Mouse (Mus musculus): ENCODE data around the gene Pex13. TPM values are rescaled to one million over a fixed set of nuclear protein-coding genes. Genes with fewer than 3 reads are reported as not detected.

Gene Pex13
- polyA plus RNA-seq, 1 experiment from 2014 or later, result 47.3 TPM

DNA sequence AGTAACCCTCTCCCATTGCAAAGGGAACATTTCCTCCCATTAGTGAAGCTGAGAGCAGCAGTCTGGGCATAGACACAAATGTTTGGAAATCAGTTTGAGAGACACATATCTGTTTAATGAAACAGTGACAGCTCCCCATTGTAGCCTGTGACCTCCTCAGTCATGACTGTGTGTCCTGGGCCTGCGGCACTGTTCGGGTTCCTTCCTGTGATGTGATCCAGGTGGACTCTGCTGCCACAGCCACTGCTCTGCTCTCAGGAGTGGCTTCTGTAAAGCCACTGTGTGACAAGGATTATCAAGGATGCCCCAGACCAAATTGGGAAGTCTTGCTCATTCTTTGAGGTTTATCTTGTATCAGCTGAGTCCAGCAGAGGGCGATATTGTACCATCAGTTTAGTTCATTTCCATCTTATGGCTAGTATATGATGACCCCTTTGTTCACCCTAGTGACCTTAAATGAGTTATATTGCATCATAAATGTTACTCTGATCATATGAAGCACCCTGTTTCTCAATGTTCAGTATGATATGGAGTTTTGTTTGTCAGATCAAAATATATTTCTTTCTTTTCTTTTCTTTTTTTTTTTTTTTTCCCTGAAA, 13.4 kb upstream of the Pex13 start:
- Histone ChIP-seq H3K9ac (replicated peaks) (no peak overlapping the region), H3K27ac (replicated peaks) (no peak overlapping the region), H3K36me3 (peaks cover 62% of the 10 kb centered on the region), H3K9me3 (no peaks in the 10 kb centered on the region), H3K4me3 (no peak overlapping the region), H3K4me2 (replicated peaks) (no peak overlapping the region), H3K27me3 (no peaks in the 10 kb centered on the region), H3K4me1 (no peaks in the 10 kb centered on the region)
- ATAC-seq (ENCODE audit: low FRiP score, low read depth), result peak; percentile 44
- WGBS, result 49% methylated on average over 3 of the region's 3 CpGs

GRCm38 (mm10) chr11:23676100-23676499, 10.3 kb upstream of the Pex13 start:
- no peak overlapping the region for H3K9ac ChIP-seq (replicated peaks)
- H3K27me3 ChIP-seq, result no peaks in the 10 kb centered on the region
- H3K36me3 ChIP-seq, result peaks cover 73% of the 10 kb centered on the region
- H3K27ac ChIP-seq (replicated peaks), result no peak overlapping the region
- no peak overlapping the region for H3K4me2 ChIP-seq (replicated peaks)
- H3K4me1 ChIP-seq, result no peaks in the 10 kb centered on the region
- H3K9me3 ChIP-seq, result no peaks in the 10 kb centered on the region
- ATAC-seq (ENCODE audit: low FRiP score, low read depth), result no peak
- H3K4me3 ChIP-seq, result no peak overlapping the region
- WGBS, result 90% methylated on average over 5 of the region's 5 CpGs

GRCm38 (mm10) chr11:23672256-23672749, 6.5 kb upstream of the Pex13 start:
- no peak overlapping the region for H3K9ac ChIP-seq (replicated peaks)
- 0 out of 2 replicates have a peak, but pooled peaks cover 3% of the 10 kb centered on the region for H3K4me1 ChIP-seq
- 86% methylated on average over 4 of the region's 4 CpGs for WGBS
- ATAC-seq (ENCODE audit: low FRiP score, low read depth), result no peak
- H3K4me3 ChIP-seq, result no peak overlapping the region
- no peaks in the 10 kb centered on the region for H3K9me3 ChIP-seq
- H3K27ac ChIP-seq (replicated peaks), result no peak overlapping the region
- peaks cover 44% of the 10 kb centered on the region for H3K36me3 ChIP-seq
- H3K4me2 ChIP-seq (replicated peaks), result no peak overlapping the region
- no peaks in the 10 kb centered on the region for H3K27me3 ChIP-seq

- H3K36me3 ChIP-seq, result no peaks in the 10 kb centered on the region
- peaks cover 12% of the 10 kb centered on the region for H3K4me1 ChIP-seq
- H3K9me3 ChIP-seq, result no peaks in the 10 kb centered on the region
- WGBS, result 63% methylated on average over 3 of the region's 3 CpGs
- H3K9ac ChIP-seq (replicated peaks), result no peak overlapping the region
- no peak for ATAC-seq (ENCODE audit: low FRiP score, low read depth)
- H3K27ac ChIP-seq (replicated peaks), result no peak overlapping the region
- peak overlapping the region; percentile 58 for H3K4me2 ChIP-seq (replicated peaks)
- H3K27me3 ChIP-seq, result no peaks in the 10 kb centered on the region
- H3K4me3 ChIP-seq, result peak overlapping the region; percentile 79
Measured at GRCm38 (mm10) chr11:23667128-23667527, 1.4 kb upstream of the Pex13 start.

- Histone ChIP-seq H3K9me3 (no peaks in the 10 kb centered on the region), H3K4me3 (peak overlapping the region; percentile 79), H3K4me2 (replicated peaks) (peak overlapping the region; percentile 58), H3K4me1 (peaks cover 12% of the 10 kb centered on the region), H3K27ac (replicated peaks) (peak overlapping the region; percentile 92), H3K36me3 (no peaks in the 10 kb centered on the region), H3K27me3 (no peaks in the 10 kb centered on the region), H3K9ac (replicated peaks) (peak overlapping the region; percentile 67)
- WGBS, result 10% methylated on average over 5 of the region's 5 CpGs
- ATAC-seq (ENCODE audit: low FRiP score, low read depth), result no peak
Measured at GRCm38 (mm10) chr11:23666526-23666925, 767 bp upstream of the Pex13 start.

GRCm38 (mm10) chr11:23665311-23665786, 410 bp downstream of the Pex13 start, which contains the start of gene Pus10:
Gene Pus10 (plus strand): TSS chr11:23665674.
- no peak; the same call in 1 of the 2 replicates for ATAC-seq (ENCODE audit: low FRiP score, low read depth)
- H3K36me3 ChIP-seq, result no peaks in the 10 kb centered on the region
- no peaks in the 10 kb centered on the region for H3K27me3 ChIP-seq
- under 1% methylated on average over 39 of the region's 40 CpGs for WGBS
- H3K4me3 ChIP-seq, result peak within 1 kb of the TSS; percentile 79
- no peaks in the 10 kb centered on the region for H3K9me3 ChIP-seq
- peak within 1 kb of the TSS; percentile 91 for H3K9ac ChIP-seq (replicated peaks)
- peak within 1 kb of the TSS; percentile 58 for H3K4me2 ChIP-seq (replicated peaks)
- H3K4me1 ChIP-seq, result peaks cover 12% of the 10 kb centered on the region
- peak within 1 kb of the TSS; percentile 92 for H3K27ac ChIP-seq (replicated peaks)

- Histone ChIP-seq H3K9ac (replicated peaks) (no peak overlapping the region), H3K27me3 (no peaks in the 10 kb centered on the region), H3K27ac (replicated peaks) (no peak overlapping the region), H3K4me2 (replicated peaks) (no peak overlapping the region), H3K9me3 (no peaks in the 10 kb centered on the region), H3K4me1 (peaks cover 12% of the 10 kb centered on the region), H3K4me3 (no peak overlapping the region), H3K36me3 (no peaks in the 10 kb centered on the region)
- ATAC-seq (ENCODE audit: low FRiP score, low read depth), result no peak
Measured at GRCm38 (mm10) chr11:23664232-23664631, 1.5 kb downstream of the Pex13 start.

DNA sequence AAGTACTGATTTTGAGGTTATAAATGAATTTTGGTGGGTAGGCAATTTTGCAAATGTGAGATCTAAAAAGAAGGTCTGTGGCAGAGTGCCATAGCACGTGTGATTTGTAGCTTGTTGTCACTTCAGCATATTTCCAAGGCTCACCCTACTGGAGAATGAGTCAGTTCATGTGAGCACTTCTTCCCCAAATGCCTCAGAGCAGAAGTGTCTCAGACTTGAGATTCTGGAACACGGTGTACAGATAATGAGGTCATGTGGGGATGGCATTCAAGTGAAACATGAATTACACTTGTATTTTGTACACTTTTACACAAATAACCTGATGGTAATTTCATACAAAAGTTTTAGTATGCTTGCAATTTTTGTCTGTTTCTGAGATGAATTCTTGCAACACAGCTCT, 8.0 kb downstream of the Pex13 start:
- H3K4me1 ChIP-seq, result no peaks in the 10 kb centered on the region; the same call in 1 of the 2 replicates
- H3K9ac ChIP-seq (replicated peaks), result no peak overlapping the region
- H3K4me3 ChIP-seq, result no peak overlapping the region
- WGBS, result 84% methylated on average over 2 of the region's 2 CpGs
- ATAC-seq (ENCODE audit: low FRiP score, low read depth), result no peak
- H3K27ac ChIP-seq (replicated peaks), result no peak overlapping the region
- no peaks in the 10 kb centered on the region for H3K27me3 ChIP-seq
- H3K9me3 ChIP-seq, result no peaks in the 10 kb centered on the region
- no peaks in the 10 kb centered on the region for H3K36me3 ChIP-seq
- no peak overlapping the region for H3K4me2 ChIP-seq (replicated peaks)

- WGBS, result 64% methylated on average over 3 of the region's 3 CpGs
- no peak for ATAC-seq (ENCODE audit: low FRiP score, low read depth)
- H3K36me3 ChIP-seq, result peaks cover 11% of the 10 kb centered on the region
- no peaks in the 10 kb centered on the region for H3K27me3 ChIP-seq
- H3K9ac ChIP-seq (replicated peaks), result no peak overlapping the region
- H3K9me3 ChIP-seq, result no peaks in the 10 kb centered on the region
- H3K27ac ChIP-seq (replicated peaks), result no peak overlapping the region
- no peaks in the 10 kb centered on the region; the same call in 1 of the 2 replicates for H3K4me1 ChIP-seq
- no peak overlapping the region for H3K4me2 ChIP-seq (replicated peaks)
- no peak overlapping the region for H3K4me3 ChIP-seq
Measured at GRCm38 (mm10) chr11:23653666-23654065, 12.1 kb downstream of the Pex13 start.

- no peak overlapping the region for H3K27ac ChIP-seq (replicated peaks)
- H3K36me3 ChIP-seq, result peaks cover 32% of the 10 kb centered on the region
- no peak overlapping the region for H3K4me3 ChIP-seq
- H3K9ac ChIP-seq (replicated peaks), result no peak overlapping the region
- 95% methylated on average over 3 of the region's 3 CpGs for WGBS
- H3K4me2 ChIP-seq (replicated peaks), result no peak overlapping the region
- H3K27me3 ChIP-seq, result no peaks in the 10 kb centered on the region
- H3K4me1 ChIP-seq, result no peaks in the 10 kb centered on the region
- ATAC-seq (ENCODE audit: low FRiP score, low read depth), result no peak
- 0 out of 2 replicates have a peak, but pooled peaks cover 2% of the 10 kb centered on the region for H3K9me3 ChIP-seq
Measured at GRCm38 (mm10) chr11:23647835-23648234, 17.9 kb downstream of the Pex13 start.

GRCm38 (mm10) chr11:23647431-23647830, 18.3 kb downstream of the Pex13 start:
- H3K36me3 ChIP-seq, result peaks cover 36% of the 10 kb centered on the region
- no peak overlapping the region for H3K4me2 ChIP-seq (replicated peaks)
- H3K4me3 ChIP-seq, result no peak overlapping the region
- H3K9me3 ChIP-seq, result 0 out of 2 replicates have a peak, but pooled peaks cover 3% of the 10 kb centered on the region
- H3K27me3 ChIP-seq, result no peaks in the 10 kb centered on the region
- H3K27ac ChIP-seq (replicated peaks), result no peak overlapping the region
- no peak overlapping the region for H3K9ac ChIP-seq (replicated peaks)
- no peak for ATAC-seq (ENCODE audit: low FRiP score, low read depth)
- no peaks in the 10 kb centered on the region for H3K4me1 ChIP-seq

- H3K36me3 ChIP-seq, result peaks cover 10% of the 10 kb centered on the region
- no peak overlapping the region for H3K4me3 ChIP-seq
- 76% methylated on average over 8 of the region's 8 CpGs for WGBS
- H3K27me3 ChIP-seq, result no peaks in the 10 kb centered on the region
- H3K27ac ChIP-seq (replicated peaks), result no peak overlapping the region
- no peak overlapping the region for H3K4me2 ChIP-seq (replicated peaks)
- peaks cover 12% of the 10 kb centered on the region; the same call in 1 of the 2 replicates for H3K4me1 ChIP-seq
- H3K9me3 ChIP-seq, result no peaks in the 10 kb centered on the region
- no peak for ATAC-seq (ENCODE audit: low FRiP score, low read depth)
- no peak overlapping the region for H3K9ac ChIP-seq (replicated peaks)
Measured at GRCm38 (mm10) chr11:23634573-23634972, 31.2 kb downstream of the Pex13 start.

All from midbrain, embryonic 12.5 days (tissue).